Mouse (Mus musculus) kidney, adult 2 months (tissue): ENCODE results near the gene Fabp7. TPM values are rescaled to one million over a fixed set of nuclear protein-coding genes. Genes with fewer than 3 reads are reported as not detected.

Experiments
- DNase-seq: peaks from one replicate; pipeline ENCODE4 v3.0.0; 2021
- H3K27ac ChIP-seq: fragments of 200-500 bp; 2 replicates; pipeline ENCODE4 v1.5.1; 2012; ENCODE audit warnings: low read depth, low read length, control low read depth, inconsistent platforms; ENCODE audit not compliant: insufficient read depth
- H3K27me3 ChIP-seq: fragments of 200-500 bp; replicated peaks from 2 replicates; pipeline ENCODE4 v1.6.1; 2012; ENCODE audit warnings: mild to moderate bottlenecking, moderate library complexity, low read length, inconsistent platforms; ENCODE audit not compliant: control insufficient read depth, insufficient read depth
- H3K36me3 ChIP-seq: fragments of 200-500 bp; 2 replicates; pipeline ENCODE4 v1.6.1; 2012; ENCODE audit warnings: mild to moderate bottlenecking, moderate library complexity, low read length, inconsistent platforms; ENCODE audit not compliant: control insufficient read depth, insufficient read depth
- H3K4me1 ChIP-seq: fragments of 200-500 bp; 2 replicates; pipeline ENCODE4 v1.6.1; 2011; ENCODE audit warnings: low read length; ENCODE audit not compliant: control insufficient read depth, insufficient read depth
- H3K4me3 ChIP-seq: fragments of 200-500 bp; 2 replicates; pipeline ENCODE4 v1.5.1; 2011; ENCODE audit warnings: mild to moderate bottlenecking, low read depth, low read length, control low read depth; ENCODE audit not compliant: insufficient read depth
- CTCF ChIP-seq: fragments of 200-500 bp; conservative IDR thresholded peaks from 2 replicates; pipeline ENCODE4 v1.5.1; 2011; ENCODE audit warnings: low read depth, mild to moderate bottlenecking, control low read depth, low read length, moderate library complexity, mixed read lengths; ENCODE audit not compliant: insufficient read depth, insufficient read length
- POLR2A ChIP-seq: fragments of 200-500 bp; IDR thresholded peaks from one replicate; pipeline ENCODE4 v1.6.1; 2011; ENCODE audit warnings: low read depth, low read length, control low read depth
- WGBS: fragments of 180-500 bp; shearing (Covaris S2); methylation state at CpG from one replicate; pipeline ENCODE4 v1.1.7; 2018; 5-methylcytosine and 5-hydroxymethylcytosine counted together
- polyA plus RNA-seq: library from polyadenylated mRNA; depleted of rRNA; stranded (reverse); fragments of >200 nt; gene quantifications from 2 replicates; pipeline ENCODE4 v1.2.3, GENCODE M21; 2012

Fabp7 gene
- polyA plus RNA-seq, 1 experiment, result 6.5 TPM

DNA sequence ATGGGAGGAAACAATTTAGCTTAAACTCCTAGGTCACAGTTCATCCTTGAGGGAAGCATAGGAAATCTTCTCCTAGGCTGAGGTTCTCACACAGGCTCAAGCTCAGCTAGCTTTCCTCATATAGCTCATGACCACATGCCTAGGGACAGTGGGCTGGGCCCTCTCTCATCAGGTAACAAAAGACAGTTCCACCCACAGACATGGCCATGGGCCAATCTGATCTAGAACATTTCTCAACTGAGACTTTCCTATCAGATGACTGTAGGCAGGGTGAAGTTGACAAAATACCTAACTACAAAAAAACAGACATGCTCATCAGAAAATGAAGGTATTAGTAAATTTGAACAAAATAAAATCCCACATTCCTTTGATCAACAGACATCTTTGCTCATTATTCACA is 37.6 kb upstream of the Fabp7 start:
- Histone ChIP-seq H3K27ac (no peak overlapping the region), H3K27me3 (no peaks in the 10 kb centered on the region), H3K4me1 (no peaks in the 10 kb centered on the region), H3K4me3 (no peak overlapping the region), H3K36me3 (no peaks in the 10 kb centered on the region)
- TF ChIP-seq CTCF (no peak), POLR2A (no peak)
- DNase-seq, result peak; percentile 12

DNA sequence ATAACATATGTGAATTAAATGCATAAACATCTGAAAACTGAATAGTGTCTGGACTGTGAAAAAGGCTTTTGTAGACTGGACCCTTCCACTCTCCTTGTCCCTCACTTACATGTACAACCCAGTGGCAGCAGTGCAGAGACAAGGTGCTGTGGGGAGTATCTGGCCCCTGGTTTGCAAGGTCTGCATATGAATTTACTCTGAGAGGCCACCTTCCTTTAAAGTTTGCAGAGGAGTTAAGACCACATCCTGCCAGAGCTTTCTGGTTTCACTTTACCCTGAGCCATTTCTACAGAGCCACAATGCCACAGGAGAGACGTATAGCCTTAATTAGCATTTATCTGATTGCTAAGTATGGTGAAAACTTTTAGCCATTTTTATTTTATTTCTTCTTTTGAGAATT is 31.3 kb upstream of the Fabp7 start:
- 86% methylated on average over 1 of the region's 1 CpGs for WGBS
- Histone ChIP-seq H3K27me3 (no peaks in the 10 kb centered on the region), H3K4me3 (no peak overlapping the region), H3K36me3 (no peaks in the 10 kb centered on the region), H3K4me1 (no peaks in the 10 kb centered on the region; the same call in 1 of the 2 replicates), H3K27ac (no peak overlapping the region)
- DNase-seq, result no peak
- TF ChIP-seq POLR2A (no peak), CTCF (no peak)

DNA sequence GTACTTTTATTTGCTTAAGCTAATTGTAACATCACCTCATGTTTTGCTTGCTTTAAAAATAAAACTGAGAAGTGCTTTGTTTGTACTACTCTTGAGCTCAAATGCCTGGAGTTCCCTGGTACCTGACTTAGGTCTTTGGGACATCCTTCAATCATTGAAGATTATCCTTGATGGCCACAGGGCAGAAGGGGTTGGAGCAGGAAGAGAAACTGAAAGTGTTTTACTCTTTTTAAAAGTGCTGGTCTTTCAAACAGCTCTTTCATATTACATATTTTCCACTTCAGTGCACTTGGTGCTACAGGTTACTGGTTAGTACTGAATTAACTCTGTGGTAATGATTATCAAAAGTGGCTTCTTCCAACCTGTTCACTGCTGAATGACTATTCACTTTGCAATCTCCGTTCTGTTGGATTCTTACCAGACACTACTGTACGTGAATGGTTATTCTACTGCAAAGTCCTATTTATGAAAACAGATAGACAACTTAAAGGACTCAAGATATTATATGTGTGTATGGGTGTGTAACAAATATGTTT is 29.4 kb upstream of the Fabp7 start:
- Histone ChIP-seq H3K4me3 (no peak overlapping the region), H3K27ac (peak overlapping the region; percentile 56; the same call in 1 of the 2 replicates), H3K27me3 (no peaks in the 10 kb centered on the region), H3K4me1 (no peaks in the 10 kb centered on the region; the same call in 1 of the 2 replicates), H3K36me3 (no peaks in the 10 kb centered on the region)
- peak; percentile 59 for DNase-seq
- WGBS, result 41% methylated on average over 2 of the region's 2 CpGs
- TF ChIP-seq CTCF, result no peak
- TF ChIP-seq POLR2A, result no peak

DNA sequence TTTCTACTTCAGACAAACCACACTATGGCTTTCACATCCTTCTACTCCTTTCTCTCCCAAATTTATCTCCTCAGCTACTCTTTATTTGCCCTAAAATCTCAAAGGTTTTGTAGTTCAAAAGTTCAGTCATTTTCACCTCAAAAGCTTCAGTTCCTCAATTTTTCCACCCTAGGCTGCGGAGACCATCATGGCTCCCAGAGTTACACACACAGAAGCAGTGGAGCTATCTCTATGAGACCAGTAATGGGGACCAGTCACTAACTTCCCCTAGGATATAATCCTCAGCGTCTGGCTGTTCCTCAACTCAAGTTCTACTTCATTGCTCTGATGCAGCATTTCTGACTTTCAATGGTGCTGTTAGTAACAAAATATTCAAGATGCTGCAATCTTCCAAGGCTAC is 25.7 kb upstream of the Fabp7 start:
- no peaks in the 10 kb centered on the region; the same call in 1 of the 2 replicates for H3K4me1 ChIP-seq
- no peak for TF ChIP-seq CTCF
- TF ChIP-seq POLR2A, result no peak
- H3K4me3 ChIP-seq, result no peak overlapping the region
- H3K27me3 ChIP-seq, result no peaks in the 10 kb centered on the region
- 90% methylated on average over 2 of the region's 2 CpGs for WGBS
- H3K27ac ChIP-seq, result no peak overlapping the region
- no peaks in the 10 kb centered on the region for H3K36me3 ChIP-seq
- no peak for DNase-seq

DNA sequence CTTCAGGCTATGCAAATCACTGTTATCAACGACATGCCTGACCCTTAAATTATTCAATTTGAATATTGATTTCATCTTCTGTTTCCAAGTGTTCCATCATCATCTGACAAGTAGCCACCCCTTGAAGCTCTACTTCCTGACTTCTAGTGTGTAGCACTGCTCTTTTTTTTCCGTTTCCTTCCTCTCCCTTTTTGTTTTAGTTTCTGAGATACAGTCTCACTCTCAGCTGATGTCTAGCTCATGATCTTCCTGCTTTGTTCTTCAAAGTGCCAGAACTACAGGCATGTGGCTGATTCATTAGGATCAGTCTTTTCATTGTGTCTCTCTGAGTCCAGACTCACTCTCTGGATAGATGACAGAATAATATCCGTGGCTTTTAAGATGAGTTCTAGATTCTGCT is 24.0 kb upstream of the Fabp7 start:
- H3K4me1 ChIP-seq, result no peaks in the 10 kb centered on the region
- no peak overlapping the region for H3K27ac ChIP-seq
- no peaks in the 10 kb centered on the region for H3K36me3 ChIP-seq
- no peak for DNase-seq
- 64% methylated on average over 3 of the region's 3 CpGs for WGBS
- H3K27me3 ChIP-seq, result no peaks in the 10 kb centered on the region
- no peak overlapping the region for H3K4me3 ChIP-seq
- no peak for TF ChIP-seq CTCF
- TF ChIP-seq POLR2A, result no peak

DNA sequence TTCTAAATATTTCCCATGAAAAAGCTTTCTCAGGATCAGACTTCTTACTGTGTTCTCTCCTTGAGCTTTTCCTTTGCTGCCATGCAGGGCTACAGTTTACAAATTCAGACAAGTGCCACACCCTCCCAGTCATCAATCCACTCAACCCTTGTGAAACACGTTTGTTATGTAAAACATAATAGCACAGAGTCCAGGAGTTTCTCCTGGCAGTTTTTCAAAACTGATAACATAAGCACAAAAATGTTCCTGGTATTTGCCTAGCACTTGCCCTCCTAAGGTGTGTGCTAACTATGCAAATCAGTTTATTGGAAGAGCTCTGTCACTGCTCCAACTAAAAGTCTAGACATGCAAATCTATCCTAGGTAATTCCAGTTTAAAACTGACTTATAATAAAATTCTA is 21.6 kb upstream of the Fabp7 start:
- TF ChIP-seq POLR2A, result no peak
- H3K36me3 ChIP-seq, result no peaks in the 10 kb centered on the region
- no peak overlapping the region for H3K27ac ChIP-seq
- no peaks in the 10 kb centered on the region for H3K4me1 ChIP-seq
- no peak overlapping the region for H3K4me3 ChIP-seq
- no peak for DNase-seq
- no peaks in the 10 kb centered on the region for H3K27me3 ChIP-seq
- WGBS, result 0% methylated on average over 1 of the region's 1 CpGs

DNA sequence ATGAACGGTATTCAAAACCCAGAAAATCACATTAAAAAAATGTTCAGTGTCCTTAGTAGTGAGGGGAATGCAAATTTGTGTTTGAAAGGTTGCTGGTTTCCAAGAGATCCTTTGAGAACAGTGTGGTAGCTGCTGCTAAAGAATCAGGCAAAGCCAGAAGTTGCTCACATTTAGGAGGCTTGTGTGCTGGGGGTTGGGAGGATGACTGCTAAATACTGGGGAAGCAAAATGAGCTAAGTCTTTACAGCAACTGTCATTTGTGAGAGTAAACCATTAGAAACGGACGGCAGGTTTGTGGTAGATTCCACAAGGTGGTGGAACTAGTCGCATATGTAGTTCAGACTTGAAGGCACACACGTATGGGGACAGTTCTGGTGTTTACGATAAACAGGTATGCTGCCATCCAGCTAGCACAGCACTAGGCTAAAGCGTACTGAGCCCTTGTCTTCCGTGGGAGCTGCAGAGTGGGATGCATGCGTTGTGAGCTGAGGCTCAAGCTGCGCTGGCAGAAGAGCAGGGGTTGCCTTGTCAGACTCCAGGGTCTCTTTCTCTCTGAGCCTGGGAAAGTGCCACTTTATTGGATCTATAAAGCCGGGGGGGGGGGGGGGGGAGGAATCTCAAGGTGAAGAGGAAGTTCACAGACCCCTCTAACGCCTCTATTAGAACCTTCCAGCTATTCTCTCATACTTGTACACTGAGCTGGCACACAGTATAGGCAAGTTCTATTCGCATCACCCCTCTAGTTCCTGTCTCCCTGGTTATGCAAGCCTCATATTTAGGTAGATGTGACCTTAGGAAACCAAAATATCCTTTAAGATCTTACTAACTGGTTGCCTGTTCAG is 1.2 kb upstream of the Fabp7 start:
- Histone ChIP-seq H3K27ac (no peak overlapping the region), H3K27me3 (no peaks in the 10 kb centered on the region), H3K4me1 (0 out of 2 replicates have a peak, but pooled peaks cover 4% of the 10 kb centered on the region), H3K36me3 (no peaks in the 10 kb centered on the region), H3K4me3 (no peak overlapping the region)
- DNase-seq, result no peak
- no peak for TF ChIP-seq CTCF
- no peak for TF ChIP-seq POLR2A
- WGBS, result 62% methylated on average over 13 of the region's 13 CpGs
